Mouse (Mus musculus) small intestine, adult 2 months (tissue): ENCODE measurements at regions not wholly inside any gene's neighbourhood (a gene's known extent, or its start where the extent isn't known, plus 50 kb on each side); places are given as distances from the start of the nearest gene placed in this dataset.
"Not testable (repeated sequence)": the region's sequence is repeated elsewhere in the genome, so short reads cannot be mapped to it uniquely, and the experiment has no call there.

Experiments used
- H3K27ac ChIP-seq: fragments of 200-500 bp; 2 replicates; pipeline ENCODE4 v1.5.1; 2012; ENCODE audit warnings: low read depth, low read length, control low read depth, inconsistent platforms; ENCODE audit not compliant: insufficient read depth
- H3K27me3 ChIP-seq: fragments of 200-500 bp; 2 replicates; pipeline ENCODE4 v1.6.1; 2012; ENCODE audit warnings: mild to moderate bottlenecking, moderate library complexity, low read length, inconsistent platforms; ENCODE audit not compliant: control insufficient read depth, insufficient read depth
- H3K36me3 ChIP-seq: fragments of 200-500 bp; 2 replicates; pipeline ENCODE4 v1.6.1; 2012; ENCODE audit warnings: mild to moderate bottlenecking, low read length, control low read depth, inconsistent platforms; ENCODE audit not compliant: control insufficient read depth, insufficient read depth
- H3K4me1 ChIP-seq: fragments of 200-500 bp; 2 replicates; pipeline ENCODE4 v1.6.1; 2012; ENCODE audit warnings: low read length, inconsistent platforms, mixed read lengths; ENCODE audit not compliant: control insufficient read depth, insufficient read depth, insufficient read length
- H3K4me3 ChIP-seq: fragments of 200-500 bp; 2 replicates; pipeline ENCODE4 v1.5.1; 2012; ENCODE audit warnings: low read depth, mild to moderate bottlenecking, control low read depth, inconsistent platforms, low read length, moderate library complexity
- CTCF ChIP-seq: fragments of 200-500 bp; IDR thresholded peaks from 2 replicates; pipeline ENCODE4 v1.5.1; 2012; ENCODE audit warnings: low read depth, mild to moderate bottlenecking, control low read depth, inconsistent platforms, low read length, moderate library complexity, mixed read lengths; ENCODE audit not compliant: insufficient replicate concordance, insufficient read length; ENCODE audit errors: extremely low read depth
- POLR2A ChIP-seq: fragments of 200-500 bp; IDR thresholded peaks from 2 replicates; pipeline ENCODE4 v1.6.1; 2012; ENCODE audit warnings: low read depth, mild to moderate bottlenecking, control low read depth, inconsistent platforms, low read length, moderate library complexity
- WGBS: fragments of 180-500 bp; shearing (Covaris S2); methylation state at CpG from one replicate; pipeline ENCODE4 v1.1.7; 2018; 5-methylcytosine and 5-hydroxymethylcytosine counted together

GRCm38 (mm10) chr5:75405496-75405895 is 169.2 kb upstream of the Kit start:
- TF ChIP-seq CTCF = no peak
- TF ChIP-seq POLR2A = no peak
- Histone ChIP-seq H3K4me1 (peaks cover 4% of the 10 kb centered on the region; the same call in 1 of the 2 replicates), H3K4me3 (no peak overlapping the region), H3K27me3 (no peaks in the 10 kb centered on the region), H3K27ac (no peak overlapping the region), H3K36me3 (no peaks in the 10 kb centered on the region)
- 86% methylated on average over 7 of the region's 7 CpGs for WGBS

GRCm38 (mm10) chr5:75407686-75408085 is 167.0 kb upstream of the Kit start:
- no peak overlapping the region for H3K27ac ChIP-seq
- no peaks in the 10 kb centered on the region; the same call in 1 of the 2 replicates for H3K4me1 ChIP-seq
- no peak overlapping the region for H3K4me3 ChIP-seq
- no peaks in the 10 kb centered on the region for H3K36me3 ChIP-seq
- no peaks in the 10 kb centered on the region for H3K27me3 ChIP-seq
- no peak for TF ChIP-seq POLR2A
- TF ChIP-seq CTCF = no peak
- WGBS = 91% methylated on average over 10 of the region's 10 CpGs

DNA sequence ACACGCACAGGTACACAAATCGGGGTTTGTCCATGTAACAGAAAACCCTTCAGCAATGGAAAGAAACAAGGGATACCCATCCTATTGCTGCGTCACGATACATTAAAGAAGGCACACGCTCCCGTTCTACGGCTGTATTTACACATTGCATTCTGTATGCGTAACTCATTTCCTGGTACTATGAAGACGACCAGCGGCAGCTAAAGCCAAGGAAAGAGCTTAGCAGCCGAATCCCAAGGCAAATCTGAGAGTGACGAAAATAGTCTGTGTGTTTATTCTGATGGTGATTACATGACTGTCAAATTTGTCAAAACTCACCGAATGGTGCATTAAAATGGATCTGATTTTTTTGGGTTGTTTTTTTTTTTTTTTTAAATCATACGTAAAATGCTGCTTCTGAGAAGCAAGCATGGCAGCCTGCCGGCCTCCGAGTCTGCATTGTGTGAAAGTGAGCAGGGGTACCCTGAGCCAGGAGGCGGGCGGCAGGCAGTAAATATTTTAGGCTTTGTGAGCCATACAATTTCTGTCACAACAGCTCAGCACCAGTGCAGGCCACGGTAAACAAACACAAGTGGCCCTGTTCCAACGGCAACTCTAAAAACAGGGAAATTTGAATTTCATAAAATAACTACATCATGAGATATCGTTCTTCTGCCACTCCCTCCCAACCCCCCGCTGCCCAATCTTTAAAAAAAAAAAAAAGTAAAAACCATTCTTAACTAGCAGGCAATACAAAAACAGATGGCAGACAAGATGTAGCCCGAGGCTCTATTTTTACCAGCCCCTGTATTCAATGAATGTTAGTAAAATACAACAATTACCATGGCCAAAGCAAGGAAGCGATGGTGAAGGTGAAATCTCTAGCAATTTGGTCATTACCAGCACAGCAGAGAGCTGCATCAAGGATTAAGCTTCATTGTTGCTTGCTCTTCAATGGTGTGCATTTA is 164.2 kb upstream of the Kit start:
- H3K36me3 ChIP-seq = no peaks in the 10 kb centered on the region
- no peaks in the 10 kb centered on the region for H3K27me3 ChIP-seq
- TF ChIP-seq CTCF (no peak), POLR2A (no peak)
- H3K4me1 ChIP-seq = no peaks in the 10 kb centered on the region
- no peak overlapping the region for H3K4me3 ChIP-seq
- no peak overlapping the region for H3K27ac ChIP-seq
- 75% methylated on average over 24 of the region's 24 CpGs for WGBS

DNA sequence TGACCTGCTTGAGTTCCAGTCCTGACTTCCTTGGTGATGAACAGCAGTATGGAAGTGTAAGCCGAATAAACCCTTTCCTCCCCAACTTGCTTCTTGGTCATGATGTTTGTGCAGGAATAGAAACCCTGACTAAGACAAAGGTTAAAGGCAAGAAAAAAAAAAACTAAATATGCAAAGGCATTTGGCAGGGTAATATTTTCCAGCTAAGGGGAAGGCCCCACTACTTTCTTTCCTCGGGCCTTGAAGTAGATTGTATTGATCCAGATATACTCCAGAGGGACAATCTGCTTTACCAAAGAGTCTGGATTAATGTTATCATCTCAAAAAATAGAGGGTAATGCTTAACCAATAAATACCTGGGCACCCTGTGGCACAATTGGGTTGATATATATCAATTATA is 155.4 kb upstream of the Kit start:
- not testable (repeated sequence) for H3K27ac ChIP-seq, H3K4me1 ChIP-seq, H3K4me3 ChIP-seq, H3K27me3 ChIP-seq, H3K36me3 ChIP-seq
- 79% methylated on average over 2 of the region's 2 CpGs for WGBS

DNA sequence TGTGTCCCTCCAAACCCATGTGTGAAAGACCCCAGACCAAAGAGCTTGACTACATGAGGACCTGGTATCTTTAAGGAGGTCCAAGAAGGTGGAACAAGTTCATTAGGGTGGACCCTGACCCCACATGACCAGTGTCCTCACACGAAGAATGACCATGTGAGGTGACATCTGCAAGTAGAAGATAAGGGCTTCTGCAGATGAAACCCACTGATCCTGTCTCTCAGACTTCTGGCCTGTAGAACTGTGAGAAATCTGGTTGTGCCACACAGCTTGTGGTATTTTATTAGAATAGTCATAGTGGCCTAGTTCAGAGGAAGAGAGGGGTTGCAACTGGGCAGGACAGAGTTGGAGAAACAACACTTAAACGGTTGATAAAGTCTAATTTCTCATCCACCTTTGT is 141.8 kb upstream of the Kit start:
- WGBS = 71% methylated on average over 2 of the region's 2 CpGs
- no peaks in the 10 kb centered on the region for H3K4me1 ChIP-seq

DNA sequence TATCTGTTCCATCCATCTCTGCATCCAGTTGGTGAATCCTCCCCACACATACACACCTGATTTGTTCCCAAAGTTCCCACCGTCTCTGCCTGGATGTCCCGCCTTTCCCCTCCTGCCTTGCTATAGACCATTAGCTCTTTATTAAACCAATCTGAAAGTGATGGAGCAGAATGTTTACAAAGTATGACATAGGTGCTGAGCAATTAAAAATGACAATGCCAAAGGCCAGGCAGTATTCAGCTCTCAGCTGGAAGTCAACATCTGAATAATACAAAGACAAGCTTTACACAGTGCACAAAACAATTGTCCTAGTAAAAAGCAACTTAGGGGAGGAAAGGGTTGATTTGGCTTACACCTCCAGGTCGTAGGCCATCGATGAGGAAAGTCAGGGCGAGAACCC is 136.8 kb upstream of the Kit start:
- WGBS = 73% methylated on average over 5 of the region's 5 CpGs
- Histone ChIP-seq H3K4me3 (no peak overlapping the region), H3K27ac (no peak overlapping the region), H3K36me3 (no peaks in the 10 kb centered on the region), H3K27me3 (no peaks in the 10 kb centered on the region), H3K4me1 (no peaks in the 10 kb centered on the region)
- no peak for TF ChIP-seq POLR2A
- no peak for TF ChIP-seq CTCF

More for the DNA sequence above, 141.8 kb upstream of the Kit start:
- no peak overlapping the region for H3K27ac ChIP-seq
- no peaks in the 10 kb centered on the region for H3K27me3 ChIP-seq
- TF ChIP-seq CTCF (no peak), POLR2A (no peak)
- no peak overlapping the region for H3K4me3 ChIP-seq
- no peaks in the 10 kb centered on the region for H3K36me3 ChIP-seq

GRCm38 (mm10) chr5:75444024-75444604 is 130.6 kb upstream of the Kit start:
- H3K36me3 ChIP-seq = no peaks in the 10 kb centered on the region

More at GRCm38 (mm10) chr5:75444024-75444604, 130.6 kb upstream of the Kit start:
- TF ChIP-seq POLR2A (no peak), CTCF (no peak)
- WGBS = 93% methylated on average over 3 of the region's 3 CpGs
- Histone ChIP-seq H3K4me1 (no peaks in the 10 kb centered on the region), H3K27ac (no peak overlapping the region), H3K27me3 (no peaks in the 10 kb centered on the region), H3K4me3 (no peak overlapping the region)
